Mouse (Mus musculus): ENCODE measurements around the gene Enox1.

DNA sequence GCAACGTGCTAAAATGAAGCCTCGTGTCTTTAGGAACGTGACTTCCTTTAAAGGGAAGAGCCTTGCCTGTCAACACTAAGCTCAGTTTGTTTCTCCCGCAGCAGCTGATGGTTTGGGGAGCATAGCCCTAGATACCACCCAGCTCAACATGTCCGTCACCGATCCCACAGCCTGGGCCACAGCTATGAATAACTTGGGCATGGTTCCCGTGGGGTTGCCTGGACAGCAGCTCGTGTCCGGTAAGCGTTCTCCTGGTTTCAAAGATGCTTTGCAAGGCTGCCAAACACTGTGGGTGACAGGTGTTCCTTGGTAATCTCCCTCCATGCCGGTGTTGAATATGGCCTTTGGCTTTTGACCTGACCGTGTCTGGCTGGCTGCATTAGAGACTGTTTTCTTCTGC, 351.5 kb downstream of the Enox1 start:
- TF ChIP-seq CTCF (conservative IDR thresholded peaks at IDR 0.05; ENCODE audit: insufficient read depth, insufficient read length, low read depth, low read length) (no peak), POLR2A (IDR thresholded peaks at IDR 0.05; ENCODE audit: low read depth, low read length) (no peak)

All from kidney, adult 2 months (tissue).